Mouse (Mus musculus): ENCODE data around the gene Kif20b. TPM values are rescaled to one million over a fixed set of nuclear protein-coding genes. Genes with fewer than 3 reads are reported as not detected.

Gene Kif20b
- polyA plus RNA-seq, 1 experiment from 2014 or later, result 39.9 TPM

GRCm38 (mm10) chr19:34905424-34905823, 16.7 kb upstream of the Kif20b start:
- H3K27me3 ChIP-seq (ENCODE audit: control insufficient read depth, insufficient read depth, low read length), result no peaks in the 10 kb centered on the region
- no peak overlapping the region for H3K4me2 ChIP-seq (ENCODE audit: low read depth, low read length)
- H3K27ac ChIP-seq (ENCODE audit: low read length), result no peak overlapping the region
- H3K9me3 ChIP-seq (replicated peaks; ENCODE audit: control insufficient read depth, low read length), result peaks cover 2% of the 10 kb centered on the region; the same call in 1 of the 2 replicates
- ATAC-seq (replicated peaks; ENCODE audit: extremely low read depth, insufficient read depth, low FRiP score), result no peak
- 0 out of 2 replicates have a peak, but pooled peaks cover 2% of the 10 kb centered on the region for H3K4me1 ChIP-seq (ENCODE audit: control insufficient read depth, insufficient read depth, low read length)
- no peak overlapping the region for H3K4me3 ChIP-seq (ENCODE audit: low read length)
- whole genome bisulfite sequencing, result 90% methylated on average over 7 of the region's 7 CpGs
- no peaks in the 10 kb centered on the region for H3K36me3 ChIP-seq (ENCODE audit: control insufficient read depth, insufficient read depth)
- H3K9ac ChIP-seq (ENCODE audit: low read length), result no peak overlapping the region

- ATAC-seq (replicated peaks; ENCODE audit: extremely low read depth, insufficient read depth, low FRiP score), result peak; percentile 73
- 48% methylated on average over 5 of the region's 5 CpGs for WGBS
- Histone ChIP-seq H3K4me1 (ENCODE audit: control insufficient read depth, insufficient read depth, low read length) (0 out of 2 replicates have a peak, but pooled peaks cover 2% of the 10 kb centered on the region), H3K9me3 (replicated peaks; ENCODE audit: control insufficient read depth, low read length) (peaks cover 2% of the 10 kb centered on the region; the same call in 1 of the 2 replicates), H3K9ac (ENCODE audit: low read length) (no peak overlapping the region), H3K27ac (ENCODE audit: low read length) (peak overlapping the region; percentile 72), H3K4me2 (ENCODE audit: low read depth, low read length) (0 out of 2 replicates have a peak overlapping the region, but pooled peaks have one; percentile 1), H3K4me3 (ENCODE audit: low read length) (no peak overlapping the region), H3K27me3 (ENCODE audit: control insufficient read depth, insufficient read depth, low read length) (no peaks in the 10 kb centered on the region), H3K36me3 (ENCODE audit: control insufficient read depth, insufficient read depth) (no peaks in the 10 kb centered on the region)
Measured at GRCm38 (mm10) chr19:34906772-34907171, 15.4 kb upstream of the Kif20b start.

DNA sequence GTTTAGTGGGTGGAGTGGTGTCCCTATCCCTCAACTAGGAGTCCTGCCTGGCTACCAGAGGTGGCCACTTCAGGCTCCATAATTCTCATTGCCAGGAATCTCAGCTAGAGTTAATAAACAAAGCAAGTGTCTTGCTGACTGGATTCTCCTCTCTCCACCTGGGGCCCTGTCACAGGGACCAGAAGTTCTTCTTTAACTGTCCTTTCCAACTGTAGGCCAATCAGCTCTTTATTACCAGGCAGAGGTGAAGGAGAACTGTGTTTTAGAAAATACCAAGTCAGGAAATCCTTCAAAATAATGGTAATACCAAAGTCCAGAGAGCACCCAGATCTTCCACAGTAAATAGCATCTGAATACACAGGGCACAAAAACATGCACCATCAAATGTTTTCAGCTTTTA, 9.8 kb upstream of the Kif20b start:
- Histone ChIP-seq H3K4me2 (ENCODE audit: low read depth, low read length) (no peak overlapping the region), H3K4me3 (ENCODE audit: low read length) (no peak overlapping the region), H3K9ac (ENCODE audit: low read length) (no peak overlapping the region), H3K9me3 (replicated peaks; ENCODE audit: control insufficient read depth, low read length) (no peaks in the 10 kb centered on the region), H3K27me3 (ENCODE audit: control insufficient read depth, insufficient read depth, low read length) (no peaks in the 10 kb centered on the region), H3K36me3 (ENCODE audit: control insufficient read depth, insufficient read depth) (no peaks in the 10 kb centered on the region), H3K27ac (ENCODE audit: low read length) (no peak overlapping the region), H3K4me1 (ENCODE audit: control insufficient read depth, insufficient read depth, low read length) (no peaks in the 10 kb centered on the region)
- no peak for ATAC-seq (replicated peaks; ENCODE audit: extremely low read depth, insufficient read depth, low FRiP score)

GRCm38 (mm10) chr19:34920066-34920465, 2.1 kb upstream of the Kif20b start:
- Histone ChIP-seq H3K27me3 (ENCODE audit: control insufficient read depth, insufficient read depth, low read length) (no peaks in the 10 kb centered on the region), H3K36me3 (ENCODE audit: control insufficient read depth, insufficient read depth) (peaks cover 6% of the 10 kb centered on the region), H3K27ac (ENCODE audit: low read length) (no peak overlapping the region), H3K4me2 (ENCODE audit: low read depth, low read length) (no peak overlapping the region), H3K9ac (ENCODE audit: low read length) (no peak overlapping the region), H3K4me1 (ENCODE audit: control insufficient read depth, insufficient read depth, low read length) (peaks cover 7% of the 10 kb centered on the region; the same call in 1 of the 2 replicates), H3K9me3 (replicated peaks; ENCODE audit: control insufficient read depth, low read length) (no peaks in the 10 kb centered on the region), H3K4me3 (ENCODE audit: low read length) (no peak overlapping the region)
- no peak for ATAC-seq (replicated peaks; ENCODE audit: extremely low read depth, insufficient read depth, low FRiP score)
- WGBS, result 87% methylated on average over 4 of the region's 4 CpGs

- no peak overlapping the region for H3K4me2 ChIP-seq (ENCODE audit: low read depth, low read length)
- no peaks in the 10 kb centered on the region for H3K27me3 ChIP-seq (ENCODE audit: control insufficient read depth, insufficient read depth, low read length)
- H3K9me3 ChIP-seq (replicated peaks; ENCODE audit: control insufficient read depth, low read length), result no peaks in the 10 kb centered on the region
- no peak for ATAC-seq (replicated peaks; ENCODE audit: extremely low read depth, insufficient read depth, low FRiP score)
- H3K36me3 ChIP-seq (ENCODE audit: control insufficient read depth, insufficient read depth), result peaks cover 9% of the 10 kb centered on the region
- no peak overlapping the region for H3K4me3 ChIP-seq (ENCODE audit: low read length)
- peaks cover 7% of the 10 kb centered on the region; the same call in 1 of the 2 replicates for H3K4me1 ChIP-seq (ENCODE audit: control insufficient read depth, insufficient read depth, low read length)
- WGBS, result 57% methylated on average over 3 of the region's 3 CpGs
- no peak overlapping the region for H3K9ac ChIP-seq (ENCODE audit: low read length)
- no peak overlapping the region for H3K27ac ChIP-seq (ENCODE audit: low read length)
Measured at GRCm38 (mm10) chr19:34920531-34920930, 1.6 kb upstream of the Kif20b start.

GRCm38 (mm10) chr19:34921253-34921651, 909 bp upstream of the Kif20b start:
- H3K4me1 ChIP-seq (ENCODE audit: control insufficient read depth, insufficient read depth, low read length), result peaks cover 7% of the 10 kb centered on the region; the same call in 1 of the 2 replicates
- peak overlapping the region; percentile 73 for H3K9ac ChIP-seq (ENCODE audit: low read length)
- ATAC-seq (replicated peaks; ENCODE audit: extremely low read depth, insufficient read depth, low FRiP score), result no peak
- 22% methylated on average over 7 of the region's 7 CpGs for WGBS
- peaks cover 10% of the 10 kb centered on the region for H3K36me3 ChIP-seq (ENCODE audit: control insufficient read depth, insufficient read depth)
- H3K4me3 ChIP-seq (ENCODE audit: low read length), result peak overlapping the region; percentile 69
- no peaks in the 10 kb centered on the region for H3K27me3 ChIP-seq (ENCODE audit: control insufficient read depth, insufficient read depth, low read length)
- H3K27ac ChIP-seq (ENCODE audit: low read length), result peak overlapping the region; percentile 87; the same call in 1 of the 2 replicates
- H3K4me2 ChIP-seq (ENCODE audit: low read depth, low read length), result peak overlapping the region; percentile 83
- H3K9me3 ChIP-seq (replicated peaks; ENCODE audit: control insufficient read depth, low read length), result no peaks in the 10 kb centered on the region

- peaks cover 7% of the 10 kb centered on the region; the same call in 1 of the 2 replicates for H3K4me1 ChIP-seq (ENCODE audit: control insufficient read depth, insufficient read depth, low read length)
- H3K27me3 ChIP-seq (ENCODE audit: control insufficient read depth, insufficient read depth, low read length), result no peaks in the 10 kb centered on the region
- peaks cover 10% of the 10 kb centered on the region for H3K36me3 ChIP-seq (ENCODE audit: control insufficient read depth, insufficient read depth)
- H3K4me2 ChIP-seq (ENCODE audit: low read depth, low read length), result peak overlapping the region; percentile 83
- no peak; the same call in 1 of the 2 replicates for ATAC-seq (replicated peaks; ENCODE audit: extremely low read depth, insufficient read depth, low FRiP score)
- H3K27ac ChIP-seq (ENCODE audit: low read length), result peak overlapping the region; percentile 44
- H3K9ac ChIP-seq (ENCODE audit: low read length), result peak overlapping the region; percentile 73
- 0% methylated on average over 9 of the region's 9 CpGs for WGBS
- H3K4me3 ChIP-seq (ENCODE audit: low read length), result peak overlapping the region; percentile 69
- no peaks in the 10 kb centered on the region for H3K9me3 ChIP-seq (replicated peaks; ENCODE audit: control insufficient read depth, low read length)
Measured at GRCm38 (mm10) chr19:34922603-34922963, 422 bp downstream of the Kif20b start.

- WGBS, result 94% methylated on average over 1 of the region's 1 CpGs
- Histone ChIP-seq H3K9me3 (replicated peaks; ENCODE audit: control insufficient read depth, low read length) (no peaks in the 10 kb centered on the region), H3K9ac (ENCODE audit: low read length) (no peak overlapping the region), H3K27ac (ENCODE audit: low read length) (no peak overlapping the region), H3K36me3 (ENCODE audit: control insufficient read depth, insufficient read depth) (peaks cover 31% of the 10 kb centered on the region; the same call in 1 of the 2 replicates), H3K4me1 (ENCODE audit: control insufficient read depth, insufficient read depth, low read length) (no peaks in the 10 kb centered on the region), H3K4me3 (ENCODE audit: low read length) (no peak overlapping the region), H3K4me2 (ENCODE audit: low read depth, low read length) (no peak overlapping the region), H3K27me3 (ENCODE audit: control insufficient read depth, insufficient read depth, low read length) (no peaks in the 10 kb centered on the region)
- no peak for ATAC-seq (replicated peaks; ENCODE audit: extremely low read depth, insufficient read depth, low FRiP score)
Measured at GRCm38 (mm10) chr19:34947206-34947605, 25.0 kb downstream of the Kif20b start.

GRCm38 (mm10) chr19:34953842-34954541, 31.8 kb downstream of the Kif20b start:
- no peak overlapping the region for H3K9ac ChIP-seq (ENCODE audit: low read length)
- peak; percentile 87 for ATAC-seq (replicated peaks; ENCODE audit: extremely low read depth, insufficient read depth, low FRiP score)
- no peaks in the 10 kb centered on the region for H3K27me3 ChIP-seq (ENCODE audit: control insufficient read depth, insufficient read depth, low read length)
- no peak overlapping the region for H3K4me2 ChIP-seq (ENCODE audit: low read depth, low read length)
- H3K36me3 ChIP-seq (ENCODE audit: control insufficient read depth, insufficient read depth), result peaks cover 24% of the 10 kb centered on the region
- 60% methylated on average over 11 of the region's 11 CpGs for WGBS
- H3K27ac ChIP-seq (ENCODE audit: low read length), result peak overlapping the region; percentile 67
- H3K4me1 ChIP-seq (ENCODE audit: control insufficient read depth, insufficient read depth, low read length), result peaks cover 5% of the 10 kb centered on the region; the same call in 1 of the 2 replicates
- no peaks in the 10 kb centered on the region for H3K9me3 ChIP-seq (replicated peaks; ENCODE audit: control insufficient read depth, low read length)
- H3K4me3 ChIP-seq (ENCODE audit: low read length), result no peak overlapping the region
